Mouse (Mus musculus): Measurements from ENCODE around the gene Sfmbt1.

DNA sequence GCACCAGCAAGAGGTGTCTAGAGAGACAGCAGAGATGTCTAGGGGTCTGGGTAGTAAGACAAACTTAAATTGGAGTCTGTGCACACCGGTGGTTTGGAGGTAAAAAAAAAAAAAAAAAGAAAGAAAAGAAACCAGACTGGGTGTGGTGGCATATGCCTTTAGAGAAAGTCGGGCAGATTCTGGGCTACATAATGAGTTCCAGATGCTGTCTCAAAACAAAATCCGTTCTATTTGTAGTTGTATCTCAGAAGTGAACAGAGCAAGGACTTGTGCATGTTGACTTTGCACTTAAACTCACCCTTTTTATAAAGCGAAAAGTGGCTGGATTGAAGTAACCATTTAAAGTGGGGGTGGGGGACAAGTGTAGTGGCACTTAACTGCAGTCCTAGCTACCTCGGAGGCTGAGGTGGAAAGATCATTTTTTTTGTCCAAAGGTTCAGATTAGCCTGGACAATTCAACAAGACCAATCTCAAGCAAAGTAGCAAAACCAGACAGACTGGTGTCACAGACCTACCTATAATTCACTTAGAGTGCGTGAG is 109.9 kb downstream of the Sfmbt1 start:
- TF ChIP-seq CTCF (IDR thresholded peaks at IDR 0.05; ENCODE audit: borderline replicate concordance, insufficient read depth, low read depth, low read length): no peak
- TF ChIP-seq POLR2A (IDR thresholded peaks at IDR 0.05; ENCODE audit: borderline replicate concordance, insufficient read depth, low read length): no peak

Measured in cerebellum, adult 2 months (tissue).